Mouse (Mus musculus): ENCODE data around the gene Gm826.

Gene Gm826

DNA sequence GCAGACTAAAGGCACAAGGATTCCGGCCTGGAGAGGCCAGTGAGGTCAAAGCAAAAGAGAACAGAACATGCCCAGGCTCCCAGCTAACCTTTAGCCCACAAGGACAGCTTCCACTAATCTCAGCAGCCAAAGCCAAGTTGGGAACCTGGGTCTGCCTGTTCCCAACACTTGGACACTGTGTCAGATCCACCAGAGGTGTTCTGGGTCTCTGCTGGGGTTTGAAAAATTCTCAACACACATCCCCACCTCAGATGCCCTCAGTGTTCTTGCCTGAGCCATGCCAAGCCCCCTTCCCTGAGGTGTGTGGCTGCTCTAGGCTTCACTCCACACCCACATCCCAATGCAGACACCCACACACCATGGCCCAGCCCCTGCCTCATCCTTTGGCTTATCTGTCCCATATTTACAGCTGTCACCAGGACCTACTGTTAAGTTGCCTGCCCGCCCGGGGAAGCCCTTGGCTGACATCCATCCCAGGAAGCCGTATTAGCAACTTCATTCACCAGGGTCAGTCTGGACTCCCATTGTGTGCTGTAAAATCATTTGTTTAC, at the start of gene Gm826:
Gene Gm826, minus strand, starts transcription at position 52 of the 551 bp plus-strand sequence.
- peak; percentile 37 for DNase-seq

DNA sequence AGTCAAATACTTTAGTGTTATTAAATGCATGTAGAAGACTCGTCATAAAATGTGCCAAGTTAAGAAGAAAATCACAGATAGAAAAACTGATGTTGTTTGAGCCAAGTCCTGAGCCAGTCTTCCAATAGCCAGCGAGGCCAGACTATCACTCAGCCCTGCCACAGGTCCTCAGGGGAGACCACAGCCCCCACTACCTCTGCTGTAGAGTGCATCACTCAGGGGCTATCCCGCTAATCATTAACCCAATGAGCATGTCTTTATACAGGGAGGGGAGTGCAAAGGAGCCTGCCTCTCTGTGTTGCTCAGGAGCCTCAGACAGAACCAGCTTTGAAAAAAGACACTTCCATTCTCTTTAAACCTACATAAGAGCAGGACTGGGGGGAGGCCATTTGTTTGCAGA, 49.5 kb upstream of the Gm826 start:
- no peak for DNase-seq

DNA sequence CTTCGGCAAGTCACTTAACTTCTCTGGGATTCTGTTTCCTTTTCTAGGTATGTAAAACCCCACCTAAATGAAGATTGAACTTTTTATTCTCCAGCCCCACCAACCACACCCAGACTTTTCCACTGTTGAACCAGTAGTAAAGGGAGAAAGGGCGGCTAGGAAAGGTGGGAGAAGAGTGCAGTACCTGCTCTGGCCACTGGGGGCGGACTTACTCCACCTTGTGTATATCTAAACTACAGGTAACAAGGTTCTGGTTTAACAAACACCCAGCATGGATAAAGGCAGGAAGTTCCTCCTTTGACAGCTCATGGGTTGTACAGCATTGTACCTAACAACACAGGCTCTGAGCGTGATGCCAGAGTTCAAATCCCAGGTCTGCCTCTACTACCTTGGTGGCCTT, 44.3 kb upstream of the Gm826 start:
- DNase-seq, result peak; percentile 65

DNA sequence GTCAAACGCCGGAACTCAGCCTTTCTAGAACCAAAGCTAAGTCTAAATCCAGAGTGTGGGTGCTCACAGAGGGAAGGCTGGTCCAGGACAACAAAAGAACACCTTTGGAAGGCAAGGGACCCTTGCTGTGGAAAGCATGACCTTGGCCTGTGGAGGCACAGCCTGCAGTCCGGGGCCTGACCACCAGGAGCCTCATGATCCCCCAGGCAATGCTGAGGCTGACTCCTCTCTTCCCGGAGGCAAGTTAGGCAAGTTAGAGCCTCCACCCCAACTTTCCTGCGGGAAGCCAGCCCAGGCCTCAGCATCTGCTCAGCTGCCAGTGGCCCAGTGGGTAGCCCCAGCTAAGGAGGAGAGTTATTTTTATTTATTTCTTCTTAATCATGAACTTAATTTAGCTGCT, 42.3 kb upstream of the Gm826 start:
- no peak for DNase-seq

DNA sequence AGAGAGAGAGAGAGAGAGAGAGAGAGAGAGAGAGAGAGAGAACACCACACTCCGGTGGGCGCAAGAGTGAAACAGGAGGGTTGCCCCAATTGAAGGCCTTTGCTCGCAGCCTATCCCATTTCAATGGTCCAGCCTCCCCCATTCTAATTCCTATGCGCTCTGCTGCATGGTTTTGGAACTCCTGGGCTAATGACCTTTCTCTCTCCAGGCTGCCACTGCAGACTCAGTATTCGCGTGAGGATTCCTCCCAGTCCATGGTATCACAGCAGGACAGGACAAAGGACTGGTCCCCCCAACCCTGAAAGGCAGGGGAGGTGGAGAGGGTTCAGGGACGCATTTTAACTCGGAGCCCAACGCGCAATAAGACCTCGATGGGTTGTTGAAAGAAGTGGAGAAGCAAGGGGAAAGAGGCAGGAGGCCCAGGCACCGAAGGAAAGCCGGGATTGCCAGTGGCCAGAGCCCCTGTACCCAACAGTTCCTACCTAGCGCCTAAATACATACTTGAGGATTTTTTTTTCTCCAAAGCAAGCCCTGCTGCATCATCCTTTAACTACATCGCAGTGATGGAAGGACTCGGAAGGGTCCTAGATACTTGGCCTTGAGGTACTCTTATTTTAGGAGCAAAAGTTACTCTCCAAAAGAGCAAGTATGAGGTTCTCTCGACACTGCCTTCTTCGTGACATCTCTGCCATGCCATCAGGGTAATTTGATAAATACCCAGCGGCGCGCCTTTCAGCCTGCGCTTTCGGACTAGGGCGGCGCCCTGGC, 35.9 kb upstream of the Gm826 start:
- no peak for DNase-seq

DNA sequence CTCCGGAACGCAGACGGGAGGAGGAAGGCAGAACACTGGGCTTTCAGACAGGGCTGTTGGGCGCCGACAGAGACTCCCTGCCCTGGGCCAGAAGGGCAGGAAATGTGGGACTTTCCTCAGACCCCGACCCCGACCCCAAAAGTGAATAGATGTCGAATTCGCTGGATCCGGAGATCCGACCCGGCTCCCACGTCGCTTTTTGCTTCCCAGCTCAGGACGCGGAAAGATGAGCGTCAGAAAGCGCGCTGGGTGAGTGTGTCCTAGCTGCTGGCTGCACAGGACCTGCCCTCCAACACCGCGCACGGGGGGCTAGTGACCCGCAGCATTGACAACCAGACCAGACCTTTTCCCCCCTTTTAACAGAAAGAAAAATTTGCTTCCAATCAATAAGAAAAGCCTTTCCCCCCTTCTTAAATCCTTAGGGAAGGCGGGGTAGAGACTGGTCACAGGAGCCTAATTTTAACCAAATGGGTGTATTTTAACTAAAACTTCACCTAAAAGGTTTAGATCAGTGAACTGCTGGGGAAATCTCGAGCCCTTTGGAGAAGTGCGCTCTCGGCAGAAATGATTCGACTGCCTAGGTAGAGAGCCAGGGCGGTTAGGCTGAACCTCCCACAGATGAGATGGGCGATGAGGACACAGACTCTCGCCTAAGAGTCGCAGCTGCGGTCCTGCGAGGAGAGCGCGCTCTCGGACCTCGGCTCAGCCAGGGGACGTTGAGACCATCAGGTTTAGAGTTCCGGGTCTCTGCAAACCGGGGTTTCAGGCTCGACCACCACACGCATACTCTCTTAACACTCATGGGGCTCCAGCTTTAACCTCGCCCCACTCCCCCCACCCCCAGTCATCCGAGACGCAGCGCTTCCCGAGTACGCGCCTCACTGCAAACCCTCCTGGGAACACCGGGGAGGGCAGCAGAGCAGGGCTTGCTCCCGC, 34.7 kb upstream of the Gm826 start:
- DNase-seq, result no peak

DNA sequence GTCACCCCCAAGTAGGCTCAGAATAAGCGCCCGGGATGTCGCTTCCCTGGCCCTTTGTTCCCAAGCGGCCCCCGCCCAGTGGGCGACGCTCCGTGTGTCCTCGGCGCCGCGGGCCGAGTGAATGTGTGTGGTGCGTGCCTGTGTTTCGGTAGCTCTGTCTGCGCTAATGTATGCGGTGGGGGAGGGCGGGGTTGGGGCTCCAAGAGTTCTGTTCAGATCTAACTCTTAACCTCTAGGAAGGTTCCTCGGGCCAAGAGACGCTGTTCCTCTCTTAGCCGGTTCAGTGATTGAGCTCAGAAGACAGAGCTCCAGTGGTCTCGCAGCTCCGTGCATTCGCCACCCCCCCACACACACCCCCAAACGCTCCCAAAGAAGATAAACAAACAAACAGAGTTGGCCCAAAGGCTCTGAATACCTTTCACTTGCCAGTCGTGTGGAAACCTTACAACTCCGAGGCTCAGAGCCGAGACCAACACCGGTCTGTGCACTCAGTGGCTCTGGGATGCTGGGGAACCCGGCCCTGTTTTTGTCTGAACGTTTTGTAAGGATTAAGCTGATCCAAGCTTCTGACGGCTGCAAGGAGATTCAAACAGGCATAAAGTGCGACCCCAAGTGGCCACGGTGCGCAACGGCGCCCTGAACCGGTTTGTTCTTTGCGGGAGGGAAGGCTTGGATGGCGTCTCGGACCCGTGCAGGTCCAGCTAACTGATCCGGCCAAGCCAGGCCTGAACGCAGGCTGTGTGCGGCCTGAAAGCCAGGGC, 33.7 kb upstream of the Gm826 start:
- peak; percentile 93 for DNase-seq

DNA sequence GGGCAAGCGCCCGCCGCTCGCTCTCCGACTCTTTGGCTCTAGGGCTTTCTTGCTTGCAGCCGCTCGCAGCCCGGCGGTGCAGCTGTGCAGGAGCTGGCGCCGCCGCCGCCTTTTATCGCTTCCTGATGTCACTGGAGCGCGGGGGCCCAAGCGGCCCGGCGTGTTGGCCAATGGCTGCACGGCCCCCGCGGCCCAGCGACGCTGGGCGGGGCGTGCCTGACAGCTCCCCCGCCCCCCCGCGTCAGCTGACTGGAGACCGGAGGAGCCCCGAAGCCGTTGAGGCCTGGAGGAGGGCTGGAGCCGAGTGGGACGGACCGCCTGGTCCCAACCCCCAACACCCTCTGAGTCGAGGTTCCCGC, 33.0 kb upstream of the Gm826 start, which contains the start of gene Mafb:
Gene Mafb, minus strand, starts transcription at position 86 of the 359 bp plus-strand sequence.
- DNase-seq, result peak; percentile 94

DNA sequence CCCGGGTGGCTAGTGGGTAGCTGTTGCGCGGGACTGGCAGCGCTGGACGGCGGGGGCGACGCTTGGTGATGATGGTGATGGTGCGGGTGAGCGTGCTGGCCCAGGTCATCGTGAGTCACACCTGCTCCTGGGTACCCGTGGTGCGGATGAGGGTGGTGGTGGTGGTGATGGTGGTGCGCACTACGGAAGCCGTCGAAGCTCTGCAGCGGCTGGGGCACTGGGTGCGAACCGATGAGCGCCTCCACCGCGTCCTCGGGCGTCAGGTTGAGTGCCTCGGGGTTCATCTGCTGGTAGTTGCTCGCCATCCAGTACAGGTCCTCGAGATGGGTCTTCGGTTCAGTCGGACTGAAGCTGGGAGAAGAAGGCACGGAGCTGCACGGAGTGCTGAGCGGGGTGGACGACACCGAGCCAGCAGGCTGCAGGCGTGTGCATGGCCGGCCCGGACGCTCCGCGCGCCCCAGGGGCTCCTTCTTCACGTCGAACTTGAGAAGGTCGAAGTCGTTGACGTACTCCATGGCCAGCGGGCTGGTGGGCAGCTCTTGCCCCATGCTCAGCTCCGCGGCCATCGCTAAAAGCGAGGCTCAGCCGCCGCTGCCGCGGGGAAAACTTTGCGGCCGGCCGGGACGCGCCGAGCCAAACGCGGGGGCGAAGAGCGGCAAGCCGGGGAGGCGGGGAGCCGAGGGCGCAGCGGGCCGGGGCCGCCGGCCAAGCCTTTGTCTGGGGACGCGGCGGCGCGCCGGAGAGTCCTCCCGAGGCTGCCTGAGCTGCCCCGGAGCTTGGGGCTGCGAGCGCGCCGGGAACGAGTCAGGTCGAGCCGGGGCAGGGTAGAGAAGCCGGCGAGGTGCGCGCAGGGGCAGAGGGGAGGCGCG, 32.4 kb upstream of the Gm826 start:
- DNase-seq, result no peak

DNA sequence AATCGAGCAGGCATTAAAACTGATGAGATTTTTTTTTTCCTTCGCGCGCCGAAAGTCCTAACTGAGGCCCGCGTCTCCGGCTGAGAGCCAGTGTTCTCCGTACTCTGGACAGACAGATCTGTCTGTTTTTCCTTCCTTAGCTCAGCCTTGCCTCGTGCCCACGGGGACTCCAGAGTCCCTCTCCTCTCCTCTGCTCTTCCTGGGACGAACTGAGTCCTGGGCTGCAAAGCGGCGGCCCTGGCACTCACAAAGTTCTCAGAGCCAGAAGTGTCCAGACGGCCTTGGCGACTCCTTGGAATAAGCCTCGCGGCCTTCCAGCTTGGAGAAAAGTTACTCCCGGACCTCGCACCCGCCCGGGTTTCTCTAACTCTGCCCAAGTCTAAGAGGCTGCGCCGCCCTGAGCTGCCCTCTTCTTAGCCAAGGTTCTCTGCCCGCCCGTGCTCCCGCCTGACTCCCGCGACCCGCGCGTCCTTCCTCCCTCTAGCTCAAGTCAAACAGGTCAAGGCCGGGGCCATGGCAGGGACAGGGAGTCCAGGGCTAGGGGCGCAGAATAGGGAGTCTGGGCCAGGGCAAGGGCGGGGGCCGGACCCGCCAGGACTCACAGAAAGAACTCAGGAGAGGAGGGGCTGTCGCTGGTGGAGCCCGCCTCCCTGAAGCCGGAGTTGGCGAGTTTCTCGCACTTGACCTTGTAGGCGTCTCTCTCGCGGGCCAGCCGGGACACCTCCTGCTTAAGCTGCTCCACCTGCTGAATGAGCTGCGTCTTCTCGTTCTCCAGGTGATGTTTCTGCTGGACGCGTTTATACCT, 31.3 kb upstream of the Gm826 start:
- DNase-seq, result peak; percentile 77

DNA sequence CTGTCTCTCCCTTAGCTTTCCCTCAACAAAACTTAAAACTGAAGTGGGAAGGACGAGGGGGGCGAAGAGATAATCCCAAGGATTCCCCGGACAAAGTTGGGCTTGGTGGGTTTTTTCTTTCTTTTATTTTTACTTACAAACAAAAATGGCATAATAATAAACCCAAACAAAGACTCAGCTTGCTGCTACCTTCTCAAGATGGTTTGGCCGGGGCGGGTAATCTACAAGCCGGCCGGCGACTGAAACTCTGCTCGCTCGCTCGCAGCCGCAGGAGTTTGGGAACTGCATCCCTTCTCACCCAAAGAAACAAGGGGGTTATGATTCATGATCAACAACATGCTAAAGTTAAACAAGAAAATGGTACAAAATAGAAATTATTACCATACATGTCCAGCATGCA, 30.7 kb upstream of the Gm826 start:
- no peak for DNase-seq

DNA sequence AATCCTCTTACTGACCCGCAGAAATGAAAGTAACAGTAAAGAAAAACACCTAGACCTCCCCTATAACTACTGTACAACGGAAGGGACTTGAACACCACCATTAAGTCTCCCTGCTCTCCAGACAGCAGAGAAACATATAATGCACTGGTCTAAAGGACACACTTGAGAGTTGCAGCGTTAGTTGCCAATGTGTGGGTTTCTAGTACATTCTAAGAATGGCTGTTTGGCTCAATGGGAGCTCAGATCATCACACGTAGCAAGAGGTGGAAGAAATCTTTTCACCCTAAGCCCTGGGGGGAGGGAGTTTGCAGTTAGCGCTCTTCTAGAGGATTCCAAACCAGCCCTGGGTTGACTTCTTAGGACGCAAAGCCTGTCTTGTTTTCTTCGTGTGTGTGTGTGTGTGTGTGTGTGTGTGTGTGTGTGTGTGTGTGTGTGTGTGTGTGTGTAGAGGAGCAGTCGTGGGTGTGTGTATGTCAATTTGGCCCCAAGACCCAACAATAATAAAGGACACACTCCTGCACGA, 30.2 kb upstream of the Gm826 start:
- DNase-seq, result no peak

DNA sequence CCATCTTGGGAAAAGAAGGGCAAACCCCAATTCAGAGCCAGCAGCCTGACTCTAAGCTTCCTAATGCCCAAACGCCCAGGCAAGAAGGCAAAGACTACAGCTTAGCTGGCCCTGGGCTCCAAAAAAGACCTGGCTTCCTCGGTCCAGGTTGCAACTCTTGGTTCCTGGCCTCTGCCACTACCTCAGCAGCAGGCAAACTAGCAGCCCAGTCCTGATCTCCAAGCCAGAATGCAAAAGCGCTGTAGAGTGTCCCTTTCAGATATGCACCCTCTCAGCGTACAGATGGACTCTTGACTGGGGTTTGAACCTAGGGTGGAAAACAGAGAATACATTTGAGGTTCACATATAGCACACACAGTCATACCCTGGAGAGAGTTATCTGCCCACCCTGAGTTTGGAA, 29.2 kb upstream of the Gm826 start:
- no peak for DNase-seq

DNA sequence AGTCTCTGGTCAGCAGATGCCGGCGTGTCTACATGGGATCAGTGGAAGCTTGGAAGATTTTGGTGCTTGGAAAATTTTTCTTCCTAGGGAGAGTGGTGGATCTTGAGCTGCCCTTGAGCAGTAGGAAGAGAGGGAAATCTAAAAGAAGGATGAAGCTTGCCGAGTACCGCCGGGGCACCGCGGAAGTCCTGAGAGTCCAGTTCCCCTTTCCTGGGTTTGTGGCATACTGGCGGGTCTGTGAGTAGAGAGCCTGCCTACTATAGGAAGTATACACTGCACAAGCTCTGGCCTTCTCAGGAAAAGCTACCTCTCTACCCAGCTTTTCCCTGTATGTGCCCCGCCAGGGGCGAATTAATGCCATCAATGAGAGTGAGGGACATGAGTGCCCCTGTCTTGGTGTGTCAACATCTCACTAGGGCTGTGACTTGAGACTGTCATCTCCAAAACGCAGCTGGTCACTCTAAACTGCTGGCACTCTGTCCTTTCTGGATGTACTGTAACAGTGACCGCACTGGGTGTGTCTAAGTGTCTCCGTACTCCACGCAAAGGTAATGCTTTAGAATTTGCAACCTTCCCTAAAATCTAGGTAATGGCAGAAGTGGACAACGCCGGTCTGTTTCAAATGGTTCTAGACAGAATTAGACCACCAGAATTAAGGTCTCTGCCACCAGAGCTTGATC, 27.6 kb upstream of the Gm826 start:
- DNase-seq, result no peak

DNA sequence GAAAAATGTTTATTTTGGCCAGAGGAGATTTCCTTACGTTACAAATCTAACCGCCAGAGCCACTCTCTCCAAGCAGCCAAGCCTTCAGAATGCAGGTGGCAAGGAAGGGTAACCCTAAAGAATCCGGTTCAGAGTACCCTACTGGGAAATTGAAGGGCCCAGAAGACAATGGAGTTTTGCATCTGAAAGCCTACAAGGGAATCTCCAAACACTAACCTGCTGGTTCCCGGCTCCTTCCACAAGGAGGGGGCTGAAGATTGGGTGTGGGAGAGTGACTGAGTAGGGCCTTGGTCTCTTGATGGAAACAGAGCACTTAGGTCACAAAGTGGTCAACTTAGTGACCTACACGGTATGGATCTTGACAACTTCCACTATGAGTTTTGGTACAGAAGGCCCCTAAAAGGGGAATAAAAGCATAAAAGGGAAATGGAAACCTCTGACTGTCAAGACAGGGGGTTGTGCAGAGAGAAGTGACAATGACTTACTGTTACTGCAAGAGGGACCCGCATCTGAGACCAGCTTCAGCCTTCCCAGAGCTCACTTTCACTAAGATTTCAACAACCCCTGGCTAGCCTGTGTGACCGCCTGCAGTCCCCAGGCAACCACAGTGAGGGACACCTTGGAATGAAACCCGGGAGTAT, 26.4 kb upstream of the Gm826 start:
- no peak for DNase-seq

DNA sequence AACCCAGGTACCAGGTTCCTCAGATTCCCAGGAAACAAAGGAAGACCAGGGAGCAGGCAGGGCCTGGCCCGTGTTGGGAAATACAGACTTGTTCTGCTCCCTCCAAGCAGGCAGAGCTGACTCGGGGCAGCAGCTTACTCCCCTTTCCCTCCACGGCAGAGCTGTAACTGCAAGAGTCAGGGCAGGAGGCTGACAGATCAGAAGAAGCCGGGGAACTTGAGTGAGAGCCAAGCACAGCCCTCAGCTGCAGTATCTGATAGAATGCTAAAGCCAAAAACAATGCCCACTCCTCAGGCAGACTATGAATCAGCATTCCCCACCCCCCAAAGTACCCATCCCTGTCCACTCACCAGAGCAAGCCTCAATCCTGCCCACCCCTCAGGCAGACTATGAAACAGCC, 24.9 kb upstream of the Gm826 start:
- no peak for DNase-seq

DNA sequence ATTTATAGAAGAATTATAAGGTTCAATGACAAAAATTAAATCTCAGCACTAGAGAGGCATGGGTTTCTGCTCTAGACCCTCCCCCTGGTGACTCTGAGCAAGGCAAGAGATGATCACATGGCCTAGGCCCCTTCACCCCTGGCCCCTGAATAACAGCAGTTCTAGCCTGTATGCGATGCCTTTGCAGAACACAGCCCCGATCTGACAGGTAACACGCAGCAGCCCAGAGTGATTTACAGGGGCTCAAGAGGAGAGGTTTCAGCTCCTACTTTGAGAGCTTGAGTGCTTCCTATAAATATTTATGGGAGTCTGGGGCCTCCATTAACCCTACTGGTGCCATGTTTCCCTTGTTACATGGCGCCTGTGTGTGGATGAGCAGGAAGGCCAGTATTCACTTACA, 23.5 kb upstream of the Gm826 start:
- DNase-seq, result no peak

DNA sequence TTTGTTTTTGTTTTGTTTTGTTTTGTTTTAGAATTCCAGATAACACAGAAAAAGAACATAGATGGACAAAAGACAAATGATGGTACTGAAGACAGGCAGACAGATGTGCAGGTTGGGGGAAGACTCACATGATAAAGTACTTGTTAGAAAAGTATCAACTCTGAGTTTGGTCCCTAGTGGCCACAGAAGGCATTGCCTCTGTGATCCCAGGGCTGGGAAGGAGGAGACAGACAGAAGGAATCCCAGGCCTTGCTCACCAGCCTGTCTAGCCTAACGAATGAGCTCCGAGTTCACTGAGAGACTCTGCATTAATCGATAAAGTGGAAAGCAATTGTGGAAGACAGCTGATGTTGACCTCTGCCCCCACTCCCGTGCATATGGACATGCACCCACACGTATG, 22.2 kb upstream of the Gm826 start:
- no peak for DNase-seq

DNA sequence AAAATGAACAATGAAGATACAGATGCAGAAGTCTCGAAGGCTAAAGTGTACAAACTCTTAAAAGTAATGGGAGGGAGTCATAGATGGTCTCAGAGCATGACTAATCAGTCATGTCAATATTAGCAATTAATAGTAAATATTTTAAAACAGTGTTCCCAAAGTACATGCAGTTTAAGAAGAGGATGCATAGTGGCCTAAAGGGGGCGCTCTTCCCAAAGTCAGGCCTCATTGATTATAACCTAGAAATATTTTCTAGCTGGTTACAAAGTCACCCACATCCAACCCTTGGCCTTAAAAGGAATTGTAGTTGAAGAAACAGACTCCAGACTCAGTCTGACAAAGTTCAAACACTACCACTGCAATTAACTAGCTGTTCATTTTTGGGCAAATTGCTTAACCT, 20.4 kb upstream of the Gm826 start:
- no peak for DNase-seq

DNA sequence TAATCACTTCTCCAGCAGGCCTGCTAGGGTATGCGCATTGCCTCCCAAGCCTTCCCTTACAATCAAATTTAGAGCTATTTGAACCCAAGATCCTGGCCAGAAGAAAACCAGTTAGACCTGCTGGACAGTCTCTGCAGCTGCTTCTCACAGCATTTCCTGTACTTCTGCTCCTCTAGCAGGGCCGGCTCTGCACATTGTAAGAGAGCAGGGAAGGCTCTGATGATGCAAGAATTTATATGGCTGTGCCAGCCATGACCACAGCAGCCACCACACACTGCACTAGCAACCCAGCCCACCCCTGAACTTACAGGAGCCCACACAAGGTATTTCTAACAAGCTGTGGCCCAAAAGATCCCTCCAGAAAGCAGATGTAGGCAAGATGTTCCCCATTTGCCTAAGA, 19.6 kb upstream of the Gm826 start:
- DNase-seq, result no peak

Measured in kidney, adult 18-20 months (tissue).